Mouse (Mus musculus) hindbrain, embryonic 13.5 days (tissue): Measurements from ENCODE around the gene Gm44790. TPM values are rescaled to one million over a fixed set of nuclear protein-coding genes. Genes with fewer than 3 reads are reported as not detected.

ENCODE experiments used
- polyA plus RNA-seq: library from polyadenylated mRNA; unstranded; fragments of >200 nt; fragmentation: Nextera tagmentation; extraction: Ambion mirVana; gene quantifications from 2 replicates; pipeline ENCODE4 v1.2.1, GENCODE M21; 2015

The Gm44790 gene
- polyA plus RNA-seq, 1 experiment from 2014 or later = not detected

Other genes starting within 250 kb of the Gm44790 start
- 9.5 and 9.6 TPM in 2 replicates for gene Tgfa, start 231.4 kb upstream of the Gm44790 start, polyA plus RNA-seq
- 115 and 123 TPM in 2 replicates for gene Fam136a, start 61.0 kb upstream of the Gm44790 start, polyA plus RNA-seq
- 479 and 486 TPM in 2 replicates for gene Snrpg, start 55.4 kb upstream of the Gm44790 start, polyA plus RNA-seq
- gene Pcyox1, start 29.5 kb upstream of the Gm44790 start, polyA plus RNA-seq = 110 and 114 TPM in 2 replicates
- 359 and 370 TPM in 2 replicates for gene Tia1, start 22.4 kb upstream of the Gm44790 start, polyA plus RNA-seq
- 25.7 and 28.0 TPM in 2 replicates for gene C87436, start 11.7 kb downstream of the Gm44790 start, polyA plus RNA-seq
- gene Pcbp1, start 99.7 kb downstream of the Gm44790 start, polyA plus RNA-seq = 268 and 333 TPM in 2 replicates
- 0.74 and 0.81 TPM in 2 replicates for gene Asprv1, start 201.5 kb downstream of the Gm44790 start, polyA plus RNA-seq
- 23.3 and 24.9 TPM in 2 replicates for gene Mxd1, start 242.5 kb downstream of the Gm44790 start, polyA plus RNA-seq